Mouse (Mus musculus): ENCODE data around the gene Kcng4. TPM values are rescaled to one million over a fixed set of nuclear protein-coding genes. Genes with fewer than 3 reads are reported as not detected.

The Kcng4 gene
- 0.04 TPM in 1 of 2 replicates, not detected in the other for polyA plus RNA-seq (2016; fragmentation: Nextera tagmentation; extraction: Ambion mirVana)

GRCm38 (mm10) chr8:119635378-119635777, at the start of gene Kcng4:
Gene Kcng4, minus strand, starts transcription at chr8:119635680.
- Histone ChIP-seq H3K27me3 (ENCODE audit: low read depth, poor library complexity, severe bottlenecking) (peaks cover 61% of the 10 kb centered on the region), H3K4me1 (peaks cover 35% of the 10 kb centered on the region), H3K4me3 (no peak within 1 kb of the TSS), H3K9me3 (replicated peaks) (no peaks in the 10 kb centered on the region), H3K27ac (peak within 1 kb of the TSS; percentile 23; the same call in 1 of the 2 replicates), H3K36me3 (no peaks in the 10 kb centered on the region)
- DNase-seq (ENCODE audit: low spot score): no peak
- WGBS: 41% methylated on average over 6 of the region's 6 CpGs

GRCm38 (mm10) chr8:119679184-119679583, 43.7 kb upstream of the Kcng4 start:
- H3K27ac ChIP-seq: no peak overlapping the region
- DNase-seq (ENCODE audit: low spot score): no peak
- H3K9me3 ChIP-seq (replicated peaks): no peaks in the 10 kb centered on the region
- H3K4me3 ChIP-seq: no peak overlapping the region
- peaks cover 10% of the 10 kb centered on the region; the same call in 1 of the 2 replicates for H3K4me1 ChIP-seq
- 66% methylated on average over 14 of the region's 14 CpGs for WGBS
- H3K36me3 ChIP-seq: no peaks in the 10 kb centered on the region
- no peaks in the 10 kb centered on the region for H3K27me3 ChIP-seq (ENCODE audit: low read depth, poor library complexity, severe bottlenecking)

- H3K9me3 ChIP-seq (replicated peaks): no peaks in the 10 kb centered on the region
- 10% methylated on average over 18 of the region's 18 CpGs for WGBS
These were observed 42.8 kb upstream of the Kcng4 start for GRCm38 (mm10) chr8:119678138-119678843.

GRCm38 (mm10) chr8:119676389-119676788, 40.9 kb upstream of the Kcng4 start:
- Histone ChIP-seq H3K27me3 (ENCODE audit: low read depth, poor library complexity, severe bottlenecking) (no peaks in the 10 kb centered on the region), H3K9me3 (replicated peaks) (no peaks in the 10 kb centered on the region), H3K36me3 (no peaks in the 10 kb centered on the region), H3K4me3 (no peak overlapping the region), H3K4me1 (peaks cover 10% of the 10 kb centered on the region; the same call in 1 of the 2 replicates), H3K27ac (no peak overlapping the region)
- DNase-seq (ENCODE audit: low spot score): peak; percentile 87
- 22% methylated on average over 8 of the region's 8 CpGs for WGBS

More at GRCm38 (mm10) chr8:119678138-119678843, 42.8 kb upstream of the Kcng4 start:
- no peaks in the 10 kb centered on the region for H3K27me3 ChIP-seq (ENCODE audit: low read depth, poor library complexity, severe bottlenecking)
- peak; percentile 75 for DNase-seq (ENCODE audit: low spot score)
- H3K4me3 ChIP-seq: peak overlapping the region; percentile 38
- H3K27ac ChIP-seq: no peak overlapping the region
- H3K36me3 ChIP-seq: no peaks in the 10 kb centered on the region
- peaks cover 10% of the 10 kb centered on the region; the same call in 1 of the 2 replicates for H3K4me1 ChIP-seq

- H3K27ac ChIP-seq: no peak overlapping the region
- no peak for DNase-seq (ENCODE audit: low spot score)
- 80% methylated on average over 5 of the region's 5 CpGs for WGBS
These were observed 40.0 kb upstream of the Kcng4 start for GRCm38 (mm10) chr8:119675457-119675856.

GRCm38 (mm10) chr8:119673976-119674555, 38.6 kb upstream of the Kcng4 start:
- Histone ChIP-seq H3K4me1 (peaks cover 15% of the 10 kb centered on the region; the same call in 1 of the 2 replicates), H3K4me3 (no peak overlapping the region), H3K9me3 (replicated peaks) (no peaks in the 10 kb centered on the region), H3K27ac (no peak overlapping the region), H3K27me3 (ENCODE audit: low read depth, poor library complexity, severe bottlenecking) (no peaks in the 10 kb centered on the region), H3K36me3 (no peaks in the 10 kb centered on the region)
- DNase-seq (ENCODE audit: low spot score): no peak
- WGBS: 82% methylated on average over 11 of the region's 11 CpGs

More at GRCm38 (mm10) chr8:119675457-119675856, 40.0 kb upstream of the Kcng4 start:
- H3K27me3 ChIP-seq (ENCODE audit: low read depth, poor library complexity, severe bottlenecking): no peaks in the 10 kb centered on the region
- peaks cover 10% of the 10 kb centered on the region; the same call in 1 of the 2 replicates for H3K4me1 ChIP-seq
- no peaks in the 10 kb centered on the region for H3K36me3 ChIP-seq
- H3K4me3 ChIP-seq: no peak overlapping the region
- no peaks in the 10 kb centered on the region for H3K9me3 ChIP-seq (replicated peaks)

- H3K27me3 ChIP-seq (ENCODE audit: low read depth, poor library complexity, severe bottlenecking): peaks cover 23% of the 10 kb centered on the region; the same call in 1 of the 2 replicates
- H3K4me3 ChIP-seq: no peak overlapping the region
- 0 out of 2 replicates have a peak overlapping the region, but pooled peaks have one; percentile 27 for H3K27ac ChIP-seq
- H3K9me3 ChIP-seq (replicated peaks): no peaks in the 10 kb centered on the region
- no peaks in the 10 kb centered on the region for H3K36me3 ChIP-seq
- 71% methylated on average over 16 of the region's 16 CpGs for WGBS
- DNase-seq (ENCODE audit: low spot score): no peak
- peaks cover 17% of the 10 kb centered on the region for H3K4me1 ChIP-seq
These were observed 35.1 kb upstream of the Kcng4 start for GRCm38 (mm10) chr8:119670419-119671091.

- H3K4me3 ChIP-seq: no peak overlapping the region
- peaks cover 28% of the 10 kb centered on the region; the same call in 1 of the 2 replicates for H3K27me3 ChIP-seq (ENCODE audit: low read depth, poor library complexity, severe bottlenecking)
- H3K4me1 ChIP-seq: peaks cover 29% of the 10 kb centered on the region
- 50% methylated on average over 12 of the region's 12 CpGs for WGBS
- no peaks in the 10 kb centered on the region for H3K9me3 ChIP-seq (replicated peaks)
- no peak overlapping the region for H3K27ac ChIP-seq
- no peak for DNase-seq (ENCODE audit: low spot score)
- H3K36me3 ChIP-seq: no peaks in the 10 kb centered on the region
These were observed 33.8 kb upstream of the Kcng4 start for GRCm38 (mm10) chr8:119669284-119669683.

GRCm38 (mm10) chr8:119668447-119668846, 33.0 kb upstream of the Kcng4 start:
- H3K4me3 ChIP-seq: no peak overlapping the region
- H3K27me3 ChIP-seq (ENCODE audit: low read depth, poor library complexity, severe bottlenecking): peaks cover 28% of the 10 kb centered on the region; the same call in 1 of the 2 replicates
- 73% methylated on average over 9 of the region's 9 CpGs for WGBS
- DNase-seq (ENCODE audit: low spot score): no peak
- peaks cover 30% of the 10 kb centered on the region for H3K4me1 ChIP-seq
- H3K36me3 ChIP-seq: no peaks in the 10 kb centered on the region
- H3K27ac ChIP-seq: no peak overlapping the region
- no peaks in the 10 kb centered on the region for H3K9me3 ChIP-seq (replicated peaks)

- H3K36me3 ChIP-seq: no peaks in the 10 kb centered on the region
- peak within 1 kb of the TSS; percentile 19; the same call in 1 of the 2 replicates for H3K27ac ChIP-seq
- peaks cover 42% of the 10 kb centered on the region for H3K4me1 ChIP-seq
- H3K9me3 ChIP-seq (replicated peaks): no peaks in the 10 kb centered on the region
- 24% methylated on average over 14 of the region's 14 CpGs for WGBS
- no peak for DNase-seq (ENCODE audit: low spot score)
- peaks cover 28% of the 10 kb centered on the region; the same call in 1 of the 2 replicates for H3K27me3 ChIP-seq (ENCODE audit: low read depth, poor library complexity, severe bottlenecking)
- H3K4me3 ChIP-seq: no peak within 1 kb of the TSS
These were observed 30.9 kb upstream of the Kcng4 start, which contains the start of gene Wfdc1 for GRCm38 (mm10) chr8:119666219-119666951. Gene Wfdc1, plus strand, starts transcription at chr8:119666365.

GRCm38 (mm10) chr8:119665270-119665669, 29.8 kb upstream of the Kcng4 start:
- Histone ChIP-seq H3K9me3 (replicated peaks) (no peaks in the 10 kb centered on the region), H3K4me3 (no peak overlapping the region), H3K27me3 (ENCODE audit: low read depth, poor library complexity, severe bottlenecking) (peaks cover 28% of the 10 kb centered on the region; the same call in 1 of the 2 replicates), H3K27ac (no peak overlapping the region), H3K4me1 (peaks cover 53% of the 10 kb centered on the region), H3K36me3 (no peaks in the 10 kb centered on the region)
- WGBS: 84% methylated on average over 6 of the region's 6 CpGs
- DNase-seq (ENCODE audit: low spot score): no peak

- peaks cover 28% of the 10 kb centered on the region; the same call in 1 of the 2 replicates for H3K27me3 ChIP-seq (ENCODE audit: low read depth, poor library complexity, severe bottlenecking)
- H3K36me3 ChIP-seq: no peaks in the 10 kb centered on the region
- H3K4me3 ChIP-seq: no peak overlapping the region
- no peak overlapping the region for H3K27ac ChIP-seq
- DNase-seq (ENCODE audit: low spot score): no peak
- WGBS: 68% methylated on average over 11 of the region's 11 CpGs
- H3K9me3 ChIP-seq (replicated peaks): no peaks in the 10 kb centered on the region
- peaks cover 53% of the 10 kb centered on the region for H3K4me1 ChIP-seq
These were observed 28.0 kb upstream of the Kcng4 start for GRCm38 (mm10) chr8:119663440-119663839.
